Mouse (Mus musculus): Measurements from ENCODE around the gene Gins1.

GRCm38 (mm10) chr2:150867021-150867420 is 38.2 kb upstream of the Gins1 start:
- no peak for TF ChIP-seq CTCF (conservative IDR thresholded peaks at IDR 0.05; ENCODE audit: low read length)
- no peak for TF ChIP-seq POU5F1 (IDR thresholded peaks at IDR 0.05; ENCODE audit: borderline replicate concordance, low read length)
- no peak for TF ChIP-seq NANOG (IDR thresholded peaks at IDR 0.05; ENCODE audit: borderline replicate concordance, low read length)

Data from E14TG2a.4 (cell line).